Mouse (Mus musculus): Measurements from ENCODE around the gene Tnfrsf26.

- TF ChIP-seq POLR2A (IDR thresholded peaks at IDR 0.05; ENCODE audit: low read depth, low read length): no peak
- TF ChIP-seq CTCF (conservative IDR thresholded peaks at IDR 0.05; ENCODE audit: insufficient read depth, insufficient read length, low read depth, low read length): no peak
Measured at GRCm38 (mm10) chr7:143631503-143631902, 3.0 kb upstream of the Tnfrsf26 start.

Data from kidney, adult 2 months (tissue).